Mouse (Mus musculus) left cerebral cortex, postnatal 4 days (tissue): ENCODE data around the gene Mreg. TPM values are rescaled to one million over a fixed set of nuclear protein-coding genes. Genes with fewer than 3 reads are reported as not detected.
"Not testable (repeated sequence)": the region's sequence is repeated elsewhere in the genome, so short reads cannot be mapped to it uniquely, and the experiment has no call there.

Experiments
- DNase-seq: peaks from one replicate; pipeline ENCODE4 v3.0.0-alpha.2; 2022
- intact Hi-C: fragments of 180-260 bp; cut with DNase I; formaldehyde crosslinking; loops from one replicate; pipeline ENCODE4 v1.15.1; 2025
- total RNA-seq, 2 experiments: library from RNA; stranded (reverse); gene quantifications; 2 replicates each; pipeline ENCODE4 v1.2.3; 2021

Gene Mreg
- total RNA-seq = 1 to 10 TPM; 1.1 to 1.6 TPM

DNA sequence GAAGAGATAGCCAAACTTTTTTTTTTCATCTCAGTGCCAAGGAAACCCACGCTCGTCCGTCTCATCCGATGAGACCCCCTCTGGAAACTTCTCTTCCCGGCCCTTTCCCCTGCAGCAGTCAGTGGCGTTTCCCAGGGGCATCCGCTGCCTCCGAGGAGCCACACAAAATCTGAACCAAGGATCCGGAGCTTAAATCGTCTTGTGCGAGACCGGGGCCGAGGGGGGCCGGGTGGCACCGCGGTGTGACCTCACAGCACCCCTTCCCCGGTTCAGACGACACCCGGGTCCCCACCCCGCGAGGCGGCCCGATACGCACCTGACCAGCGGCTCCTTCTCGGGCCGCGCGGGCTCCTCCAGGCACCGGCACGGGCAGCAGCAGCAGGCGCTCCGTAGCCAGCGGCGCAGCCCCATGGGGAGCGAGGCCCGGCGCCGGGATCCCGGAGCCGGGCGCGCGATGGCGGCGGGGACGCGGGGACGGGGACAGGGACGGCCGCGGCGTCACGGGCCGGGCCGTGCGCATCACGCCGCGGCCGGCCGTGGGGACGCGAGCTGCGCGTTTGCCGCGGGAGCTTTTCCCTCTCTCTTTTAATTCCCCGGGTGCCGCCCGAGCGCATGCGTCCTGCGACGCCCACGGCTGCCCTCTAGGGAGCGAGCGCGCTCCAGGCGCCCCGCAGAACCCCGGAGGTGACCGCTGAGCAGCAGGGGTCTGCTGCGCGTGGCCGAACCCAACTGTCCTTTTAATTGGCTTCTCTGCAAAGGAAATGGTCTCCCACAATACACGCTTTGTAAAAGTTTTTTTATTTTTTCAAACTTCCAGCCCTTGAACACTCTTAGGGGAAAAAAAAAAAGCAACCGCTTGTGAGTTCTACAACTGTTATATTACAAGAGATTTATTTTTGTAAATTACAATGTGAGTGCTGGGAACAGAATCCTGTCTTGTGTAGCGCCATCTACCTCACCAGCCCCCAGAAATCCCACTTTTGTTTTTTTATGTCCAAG lies at the start of gene Mreg:
Gene Mreg, minus strand, starts transcription at position 607 of the 999 bp plus-strand sequence.
- DNase-seq = peak; percentile 45
- intact Hi-C loops = no loop called here

DNA sequence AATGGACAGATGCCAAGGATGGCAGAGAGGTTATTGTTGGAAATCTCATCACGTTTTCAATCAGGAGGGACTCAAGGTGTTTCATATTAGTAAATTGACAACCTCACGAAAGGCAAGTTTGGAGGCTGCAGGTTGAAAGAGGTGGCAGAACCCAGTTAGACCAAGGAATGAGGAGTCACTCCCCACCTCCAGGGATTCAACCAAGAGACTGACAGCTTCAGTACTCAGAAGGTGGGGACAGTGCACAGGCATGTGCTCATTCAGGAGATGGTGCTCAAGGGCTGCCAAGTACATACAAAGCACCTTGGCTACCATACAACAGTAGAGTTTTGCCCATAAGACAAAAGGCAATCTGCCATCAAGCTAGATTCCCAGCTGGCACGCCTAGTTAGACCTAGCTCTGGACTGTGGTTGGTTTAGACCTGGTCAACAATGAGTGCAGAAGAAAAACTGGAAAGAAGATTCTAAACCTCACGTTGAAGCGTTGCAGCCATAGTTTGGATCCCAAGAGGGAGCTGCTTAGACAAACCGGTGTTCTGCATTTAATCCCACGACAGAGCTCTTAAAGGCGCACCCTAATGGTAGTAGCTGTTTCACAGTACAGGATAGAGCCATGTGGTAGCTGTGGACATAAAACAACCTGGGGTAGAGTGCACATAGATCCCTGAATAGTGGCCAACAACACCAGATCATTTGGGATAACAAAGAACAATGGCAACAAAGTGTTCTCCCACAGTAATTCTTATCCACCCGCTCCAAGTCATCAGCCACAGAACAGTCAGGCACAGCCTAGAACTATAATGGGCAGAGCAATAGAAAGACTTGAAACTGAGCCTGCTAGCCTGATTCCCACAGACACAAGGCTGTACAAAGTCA lies 44.5 kb upstream of the Mreg start:
- no peak for DNase-seq
- intact Hi-C loops = no loop called here

DNA sequence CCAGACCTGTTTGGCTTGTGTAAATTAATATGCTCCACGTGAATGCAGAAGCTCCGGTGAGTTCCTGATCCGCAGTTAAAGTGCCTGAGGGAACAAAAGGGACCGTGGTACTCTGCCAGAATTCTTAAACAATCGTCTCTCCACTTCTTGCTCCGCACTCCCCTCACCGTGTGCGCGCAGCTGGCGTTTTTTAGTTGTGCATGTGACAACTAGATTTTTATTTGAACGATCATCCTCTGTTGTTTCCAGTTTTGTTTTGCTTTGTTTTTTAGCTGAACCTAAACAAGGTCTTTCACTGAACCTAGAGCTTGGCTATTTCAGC lies 43.7 kb upstream of the Mreg start:
- no peak for DNase-seq
- intact Hi-C loops = no loop called here

DNA sequence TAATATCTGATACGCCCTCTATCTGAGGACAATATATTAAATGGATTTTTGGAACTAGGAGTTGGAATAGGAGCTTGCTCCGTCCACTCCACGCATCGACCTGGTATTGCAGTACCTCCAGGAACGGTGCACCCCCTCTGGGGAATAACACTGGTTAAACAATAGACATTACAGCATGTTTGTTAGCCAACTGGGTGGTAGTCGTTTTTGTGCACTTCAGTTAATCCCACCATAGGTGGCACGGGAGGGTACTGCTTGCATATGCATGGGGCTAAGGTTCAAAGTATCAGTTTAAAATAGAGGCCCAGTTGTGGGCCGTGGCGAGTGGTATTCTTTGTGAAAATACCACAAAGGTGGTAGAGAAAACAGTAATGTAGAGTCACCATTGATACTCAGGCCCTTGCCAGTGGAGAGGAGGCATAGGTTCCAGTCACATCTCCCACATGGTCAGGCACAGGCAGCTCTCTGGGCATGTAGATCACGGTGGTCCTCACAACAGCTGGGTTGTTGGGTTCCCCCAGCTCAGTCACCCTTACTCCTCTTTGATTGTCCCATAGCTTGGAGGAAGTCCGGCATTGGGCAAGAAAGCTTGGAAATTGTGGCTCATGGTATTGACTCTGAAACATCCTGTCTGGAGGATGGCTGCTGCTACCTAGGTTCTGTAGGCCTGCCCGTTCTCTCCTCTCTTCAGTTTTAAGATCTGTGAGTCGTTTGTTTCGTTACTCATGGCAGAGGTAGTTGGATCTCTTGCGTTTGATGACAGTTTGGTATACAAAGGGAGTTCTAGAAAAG lies 43.2 kb upstream of the Mreg start:
- intact Hi-C loops = no loop called here
- DNase-seq = peak; percentile 71

DNA sequence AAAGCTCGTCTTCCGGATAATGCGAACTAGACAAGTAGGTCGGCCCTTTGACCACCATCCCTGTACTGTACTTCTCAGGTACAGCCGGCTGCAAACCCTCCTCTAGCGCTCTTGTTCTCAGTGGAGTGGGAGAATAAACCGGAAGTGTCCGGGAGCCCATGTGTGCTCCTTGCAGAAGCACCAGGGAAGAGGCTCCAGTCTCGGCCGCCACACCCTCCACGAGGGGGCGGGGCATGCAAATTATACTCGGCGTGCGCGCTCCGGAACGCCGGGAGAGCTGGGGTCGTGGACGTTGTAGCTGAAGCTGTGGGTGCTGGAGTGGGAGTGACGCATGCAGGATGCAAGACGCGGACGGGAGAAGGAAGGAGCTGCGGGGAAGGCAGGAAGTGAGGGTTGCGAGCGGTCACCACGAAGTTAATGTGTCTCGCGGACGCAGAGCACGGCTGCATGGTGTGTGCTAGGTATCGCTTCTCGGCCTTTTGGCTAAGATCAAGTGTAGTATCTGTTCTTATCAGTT lies 42.5 kb upstream of the Mreg start:
- intact Hi-C loops = no loop called here
- DNase-seq = peak; percentile 90

DNA sequence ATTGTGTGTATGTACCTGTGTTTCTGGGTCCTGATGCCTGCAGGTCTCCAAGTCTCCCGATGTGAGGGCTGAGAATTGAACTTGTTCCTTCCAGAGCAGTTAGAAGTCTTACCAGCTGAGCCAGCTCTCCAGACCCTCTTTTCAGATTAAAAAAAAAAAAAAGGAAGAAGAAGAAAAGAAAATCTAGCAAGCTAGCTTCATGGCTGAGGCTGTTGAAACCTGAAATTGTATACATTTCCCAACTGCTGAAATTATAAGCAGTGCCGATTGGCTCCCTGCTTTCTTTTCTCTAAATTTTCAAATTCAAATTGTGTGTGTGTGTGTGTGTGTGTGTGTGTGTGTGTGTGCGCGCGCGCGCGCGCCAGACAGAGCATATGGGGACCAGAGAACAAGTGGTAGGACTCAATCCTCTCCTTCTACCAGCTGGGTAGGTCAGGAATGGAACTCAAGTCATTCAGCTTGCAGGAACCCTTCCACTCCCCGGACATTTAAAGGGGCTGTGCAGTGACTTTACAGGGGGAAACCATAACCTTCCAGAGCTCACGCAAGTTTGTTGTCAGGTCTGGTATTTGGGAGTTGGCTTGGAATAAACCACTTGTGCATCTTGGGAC lies 41.9 kb upstream of the Mreg start:
- intact Hi-C loops = no loop called here
- peak; percentile 21 for DNase-seq

DNA sequence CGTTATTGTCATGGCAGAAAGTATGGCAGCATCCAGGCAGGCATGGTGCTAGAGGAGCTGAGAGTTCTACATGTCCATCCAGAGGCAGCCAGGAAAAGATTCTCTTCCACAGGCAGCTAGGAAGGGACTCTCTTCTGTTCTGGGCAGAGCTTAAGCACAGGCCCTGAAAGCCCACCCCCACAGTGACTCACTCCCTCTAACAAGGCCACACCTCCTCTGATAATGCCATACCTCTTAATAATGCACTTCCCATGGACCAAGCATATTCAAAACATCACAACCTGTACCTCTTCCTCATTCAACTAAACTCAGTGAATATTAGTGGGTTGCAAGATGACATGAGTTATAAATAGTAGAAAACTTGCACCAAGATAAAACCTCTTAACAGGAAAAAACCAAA lies 39.7 kb upstream of the Mreg start:
- intact Hi-C loops = no loop called here
- no peak for DNase-seq

DNA sequence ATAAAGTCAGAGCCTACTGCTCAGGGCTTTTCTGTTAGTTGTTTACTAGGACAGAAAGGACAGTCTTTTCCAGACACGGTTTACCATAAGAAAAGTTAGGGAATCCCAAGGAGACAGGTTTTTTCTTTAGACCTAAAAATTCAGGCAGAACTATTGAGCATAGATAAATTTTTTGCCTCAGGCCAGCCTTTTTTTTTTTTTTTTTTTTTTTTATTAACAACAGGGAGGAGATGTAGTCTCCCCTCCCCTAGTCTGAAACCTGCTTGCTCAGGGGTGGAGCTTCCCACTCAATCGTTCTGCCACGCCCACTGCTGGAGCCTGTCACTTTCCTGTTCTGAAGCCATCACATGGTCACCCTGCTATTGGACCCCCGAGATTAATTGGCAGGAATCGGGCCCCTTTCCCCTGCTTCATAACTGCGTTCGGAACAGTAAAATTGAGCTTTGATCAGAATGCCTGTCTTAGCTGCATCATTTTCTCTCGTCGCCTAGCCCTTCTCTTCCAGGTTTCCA lies 36.2 kb upstream of the Mreg start:
- intact Hi-C loops, DNase-seq: not testable (repeated sequence)

DNA sequence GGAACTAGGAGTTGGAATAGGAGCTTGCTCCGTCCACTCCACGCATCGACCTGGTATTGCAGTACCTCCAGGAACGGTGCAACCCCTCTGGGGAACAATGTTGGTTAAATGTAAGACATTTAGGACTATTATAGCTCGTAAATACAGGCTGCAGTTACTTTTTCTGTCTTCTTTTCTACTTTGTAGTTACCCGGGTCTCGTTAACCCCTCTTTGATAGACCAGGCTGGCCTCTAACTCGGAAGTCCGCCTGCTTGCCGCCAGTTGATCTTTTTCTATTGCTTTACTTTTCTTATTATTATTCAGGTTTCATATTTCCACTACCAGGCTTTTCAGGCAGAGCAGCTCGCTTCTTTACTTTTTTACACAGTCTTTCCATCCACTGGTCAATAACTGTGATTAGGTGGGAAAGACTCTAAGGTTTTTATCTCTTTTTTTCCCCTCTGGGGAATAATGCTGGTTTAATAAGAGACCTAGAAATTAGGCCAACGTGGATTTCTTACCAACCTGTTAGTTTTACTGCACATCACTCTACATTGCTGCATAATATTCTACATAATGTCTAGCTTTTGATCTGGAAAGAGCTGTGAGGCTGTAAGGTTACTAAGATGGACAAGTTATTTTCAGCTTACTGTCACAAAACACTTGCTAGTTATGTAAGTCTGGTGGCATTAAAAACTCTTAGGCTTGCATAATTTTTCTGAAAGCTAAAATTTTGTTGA lies 32.4 kb upstream of the Mreg start:
- no peak for DNase-seq
- intact Hi-C loops = no loop called here

DNA sequence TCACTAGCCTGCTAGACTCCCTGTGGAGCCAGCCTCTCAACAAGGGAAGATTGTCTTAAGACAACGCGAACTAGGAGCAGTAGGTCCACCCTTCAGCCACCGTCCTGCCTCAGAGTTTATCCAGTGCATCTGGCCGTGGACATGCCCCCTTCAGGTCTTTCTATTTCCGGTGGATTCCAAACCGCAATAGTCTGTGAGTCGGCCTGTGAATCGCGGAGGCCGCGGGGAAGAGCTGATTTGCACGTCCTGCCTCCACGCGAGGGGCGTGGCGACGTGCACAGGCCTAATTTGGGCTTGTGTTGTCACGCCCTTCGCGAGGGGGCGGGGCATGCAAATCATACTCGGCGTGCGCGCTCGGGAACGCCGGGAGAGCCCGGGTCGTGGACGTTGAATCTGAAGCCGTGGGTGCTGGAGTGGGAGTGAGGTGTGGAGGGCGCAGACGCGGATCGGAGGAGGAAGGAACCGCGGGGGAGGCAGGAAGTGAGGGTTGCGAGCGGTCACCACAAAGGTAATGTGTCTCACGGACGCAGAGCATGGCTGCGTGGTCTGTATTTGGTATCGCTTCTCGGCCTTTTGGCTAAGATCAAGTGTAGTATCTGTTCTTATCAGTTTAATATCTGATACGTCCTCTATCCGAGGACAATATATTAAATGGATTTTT lies 31.7 kb upstream of the Mreg start:
- intact Hi-C loops = no loop called here
- peak; percentile 97 for DNase-seq

DNA sequence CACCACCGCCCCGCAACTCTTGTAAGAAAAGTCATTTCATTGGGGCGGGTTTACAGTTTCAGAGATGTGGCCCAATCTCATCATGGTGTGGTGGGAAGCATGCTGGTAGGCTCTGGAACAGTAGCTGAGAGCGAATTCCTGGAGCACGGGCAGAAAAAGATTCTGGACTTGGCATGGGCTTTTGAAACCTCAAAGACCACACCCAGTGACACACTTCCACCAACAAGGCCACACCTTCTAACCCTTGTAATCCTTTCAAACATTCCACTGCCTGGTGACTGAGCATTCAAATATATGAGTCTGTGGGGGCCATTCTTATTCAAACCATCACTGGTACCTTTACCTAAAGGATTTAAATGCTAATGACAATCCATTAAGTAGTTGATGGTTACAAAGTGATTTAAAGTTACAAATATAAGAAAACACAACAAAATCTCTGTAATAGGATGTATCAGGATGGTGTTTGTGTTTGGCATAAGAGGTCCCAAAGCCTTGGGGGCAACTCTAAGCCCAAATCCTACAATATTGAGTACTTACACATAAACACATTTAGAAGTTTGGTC lies 30.6 kb upstream of the Mreg start:
- intact Hi-C loops = no loop called here
- no peak for DNase-seq

DNA sequence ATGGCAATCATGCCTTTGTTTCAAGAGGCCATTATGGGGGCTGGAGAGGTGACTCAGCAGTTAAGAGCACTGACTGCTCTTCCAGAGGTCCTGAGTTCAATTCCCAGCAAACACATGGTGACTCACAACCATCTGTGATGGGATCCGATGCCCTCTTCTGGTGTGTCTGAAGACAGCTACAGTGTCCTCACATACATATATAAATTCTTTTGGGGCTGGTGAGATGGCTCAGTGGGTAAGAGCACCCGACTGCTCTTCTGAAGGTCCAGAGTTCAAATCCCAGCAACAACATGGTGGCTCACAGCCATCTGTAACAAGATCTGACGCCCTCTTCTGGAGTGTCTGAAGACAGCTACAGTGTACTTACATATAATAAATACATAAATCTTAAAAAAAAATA lies 27.0 kb upstream of the Mreg start:
- intact Hi-C loops, DNase-seq: not testable (repeated sequence)

DNA sequence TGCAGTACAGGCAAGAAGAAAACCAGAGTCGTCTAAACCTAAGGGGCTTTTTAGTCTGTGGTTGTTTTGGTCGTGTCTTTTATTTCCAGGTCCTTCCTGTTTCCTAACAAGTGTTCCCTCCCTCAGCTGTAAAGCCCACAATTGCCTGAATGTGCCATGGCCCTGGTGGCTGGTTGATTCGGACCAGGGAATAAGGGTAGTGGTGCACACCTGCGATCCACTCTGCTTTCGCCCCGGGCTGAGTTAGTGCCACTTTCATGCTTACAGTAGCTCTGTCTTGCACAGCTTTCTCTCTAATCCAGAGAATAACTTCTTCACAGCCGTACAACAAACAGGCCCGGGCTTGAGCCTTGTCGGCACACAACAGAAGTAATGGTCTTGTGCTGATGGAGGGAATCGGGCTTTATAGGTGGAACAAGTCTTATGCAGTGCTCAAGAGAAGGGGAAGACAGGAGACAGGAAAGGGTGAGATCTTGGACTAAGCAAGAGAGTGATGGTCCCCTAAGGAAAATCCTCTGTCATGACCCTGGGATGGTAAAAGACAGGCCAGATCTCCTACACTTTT lies 26.0 kb upstream of the Mreg start:
- intact Hi-C loops = no loop called here
- DNase-seq = no peak

DNA sequence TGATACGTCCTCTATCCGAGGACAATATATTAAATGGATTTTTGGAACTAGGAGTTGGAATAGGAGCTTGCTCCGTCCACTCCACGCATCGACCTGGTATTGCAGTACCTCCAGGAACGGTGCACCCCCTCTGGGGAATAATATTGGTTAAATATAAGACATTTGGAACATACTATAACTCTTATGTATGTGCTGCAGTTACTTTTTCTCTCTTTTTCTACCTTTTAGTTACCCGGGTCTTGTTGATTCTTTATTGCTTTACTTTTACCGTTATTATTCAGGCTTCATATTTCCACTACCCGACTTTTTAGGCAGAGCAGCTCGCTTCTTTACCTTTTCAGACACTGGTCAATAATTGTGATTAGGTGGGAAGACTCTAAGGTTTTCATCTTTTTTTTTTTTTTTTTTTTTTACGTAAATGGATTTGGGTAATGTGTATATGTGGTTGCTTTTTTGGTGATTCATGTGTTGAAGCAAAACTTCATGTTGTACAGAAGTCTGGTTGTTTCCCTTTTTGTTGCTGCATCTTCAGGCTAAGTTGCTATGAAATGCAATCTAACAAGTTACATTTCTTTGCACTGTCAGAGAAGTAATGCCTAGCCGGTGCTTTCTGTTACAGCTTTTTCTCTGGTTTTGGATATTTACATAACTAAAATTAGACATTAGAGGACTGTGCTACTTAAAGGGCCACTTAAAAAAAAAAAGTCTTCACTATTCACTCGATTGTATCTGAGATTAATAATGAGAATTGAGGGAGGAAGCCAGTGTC lies 25.1 kb upstream of the Mreg start:
- peak; percentile 42 for DNase-seq
- intact Hi-C loops = no loop called here

DNA sequence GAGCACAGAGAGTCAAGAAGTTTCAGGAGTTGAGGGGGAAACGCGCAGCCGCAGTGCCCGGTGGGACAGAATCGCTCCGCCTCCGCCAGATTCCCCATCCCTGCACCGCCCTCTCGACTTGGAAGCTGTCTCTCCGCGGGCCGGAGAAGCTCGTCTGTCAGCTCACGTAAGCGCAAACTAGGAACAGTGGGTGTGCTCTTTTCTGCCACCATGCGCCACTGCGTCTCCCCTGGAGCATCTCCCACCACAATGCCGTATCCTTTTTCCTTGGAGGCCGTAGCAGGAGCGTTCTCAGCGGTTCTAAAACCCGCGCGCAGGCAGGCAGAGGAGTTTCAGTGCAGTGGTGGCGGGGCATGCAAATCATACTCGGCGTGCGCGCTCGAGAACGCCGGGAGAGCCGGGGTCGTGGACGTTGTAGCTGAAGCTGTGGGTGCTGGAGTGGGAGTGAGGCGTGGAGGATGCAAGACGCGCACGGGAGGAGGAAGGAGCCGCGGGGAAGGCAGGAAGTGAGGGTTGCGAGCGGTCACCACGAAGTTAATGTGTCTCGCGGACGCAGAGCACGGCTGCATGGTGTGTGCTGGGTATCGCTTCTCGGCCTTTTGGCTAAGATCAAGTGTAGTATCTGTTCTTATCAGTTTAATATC lies 24.4 kb upstream of the Mreg start:
- DNase-seq = peak; percentile 78
- intact Hi-C loops = not testable (repeated sequence)

DNA sequence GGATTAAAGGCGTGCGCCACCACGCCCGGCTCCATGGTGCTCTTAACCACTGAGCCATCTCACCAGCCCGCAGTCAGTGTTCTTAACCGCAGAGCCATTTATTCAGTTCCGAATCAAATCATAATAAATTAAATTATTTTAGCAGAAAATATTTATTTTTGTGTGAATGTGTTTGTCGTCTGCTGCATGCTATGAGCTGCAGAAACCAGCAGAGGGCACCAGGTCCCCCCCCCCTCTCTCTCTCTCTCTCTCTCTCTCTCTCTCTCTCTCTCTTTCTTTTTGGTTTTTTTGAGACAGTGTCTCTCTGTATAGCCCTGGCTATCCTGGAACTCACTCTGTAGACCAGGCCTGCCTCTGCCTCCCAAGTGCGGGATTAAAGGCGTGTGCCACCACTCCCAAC lies 20.5 kb upstream of the Mreg start:
- intact Hi-C loops, DNase-seq: not testable (repeated sequence)

DNA sequence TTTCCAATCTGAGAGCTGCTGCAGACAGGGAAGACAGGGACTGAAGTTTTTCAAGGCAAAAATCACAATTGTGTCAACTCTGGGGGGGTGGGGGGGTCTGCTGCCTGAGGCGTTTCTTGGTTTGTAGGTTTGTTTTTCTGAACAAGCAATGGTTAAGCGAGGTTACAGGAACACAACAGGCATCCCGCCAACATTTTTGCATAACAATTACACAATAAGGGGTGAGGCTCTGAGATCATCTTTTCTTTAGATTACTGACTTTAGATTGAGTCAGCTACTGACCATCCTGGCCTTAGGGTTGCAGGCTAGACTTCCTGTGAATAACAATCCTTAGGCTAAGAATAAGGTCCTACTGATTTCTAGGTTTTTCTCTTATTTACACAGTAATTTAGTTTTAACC lies 16.9 kb upstream of the Mreg start:
- intact Hi-C loops = no loop called here
- DNase-seq = no peak
